Mouse (Mus musculus) testis, adult 2 months (tissue): ENCODE data around the gene Tmem183a.

ENCODE experiments used
- CTCF ChIP-seq: fragments of 200-500 bp; IDR thresholded peaks from 2 replicates; pipeline ENCODE4 v1.5.1; 2012; ENCODE audit warnings: low read depth, mild to moderate bottlenecking, inconsistent platforms, low read length, moderate library complexity; ENCODE audit not compliant: control insufficient read depth, insufficient read depth, insufficient replicate concordance
- POLR2A ChIP-seq: fragments of 200-500 bp; IDR thresholded peaks from 2 replicates; pipeline ENCODE4 v1.6.1; 2012; ENCODE audit warnings: low read depth, mild to moderate bottlenecking, inconsistent platforms, low read length, moderate library complexity; ENCODE audit not compliant: control insufficient read depth

DNA sequence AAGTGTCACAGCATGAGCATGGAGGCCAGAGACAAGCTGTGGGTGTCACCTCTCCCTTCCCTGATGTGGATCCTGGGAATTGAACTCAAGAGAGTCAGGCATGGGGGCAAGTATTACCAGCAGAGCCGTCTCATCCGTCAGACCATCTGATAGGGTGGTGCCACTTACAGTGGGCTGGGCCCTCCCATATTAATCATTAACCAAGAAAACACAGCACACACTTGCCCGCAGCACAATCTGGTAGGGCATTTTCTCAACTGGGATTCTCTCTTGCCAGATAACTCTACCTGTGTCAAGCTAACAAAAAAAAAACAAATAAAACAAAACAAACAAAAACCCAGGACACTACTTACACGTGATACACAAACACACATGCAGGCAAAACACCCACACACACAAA lies 4.3 kb downstream of the Tmem183a start:
- TF ChIP-seq POLR2A (no peak), CTCF (no peak)
